Mouse (Mus musculus) lung, adult 2 months (tissue): ENCODE measurements around the gene Trp53i13.

ENCODE experiments used
- CTCF ChIP-seq: fragments of 200-500 bp; IDR thresholded peaks from 2 replicates; pipeline ENCODE4 v1.5.1; 2011; ENCODE audit warnings: mild to moderate bottlenecking, low read length, control low read depth; ENCODE audit not compliant: insufficient read depth
- POLR2A ChIP-seq: fragments of 200-500 bp; IDR thresholded peaks from 2 replicates; pipeline ENCODE4 v1.6.1; 2011; ENCODE audit warnings: low read depth, mild to moderate bottlenecking, control low read depth, low read length, borderline replicate concordance; ENCODE audit errors: extremely low read depth

DNA sequence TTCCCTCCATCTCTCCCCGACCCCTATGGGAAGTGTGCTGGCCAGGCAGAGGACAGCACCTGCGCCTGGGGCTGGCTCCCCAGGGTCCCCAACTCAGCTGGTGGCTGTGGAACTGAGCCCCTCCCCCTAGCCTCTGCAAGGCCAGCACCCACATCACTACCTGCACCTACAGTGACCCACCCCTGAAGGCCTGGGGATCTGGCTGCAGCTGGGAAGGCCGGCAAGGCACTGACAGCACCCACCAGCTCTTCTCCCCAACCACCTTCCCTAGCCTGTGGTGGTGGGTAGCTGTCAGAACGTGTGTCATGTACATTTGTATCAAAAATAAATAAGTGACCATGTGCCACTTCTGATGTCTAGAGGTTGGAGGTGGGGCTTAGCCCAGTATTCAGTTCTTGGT, 8.4 kb downstream of the Trp53i13 start:
- TF ChIP-seq CTCF: no peak
- no peak for TF ChIP-seq POLR2A
